Mouse (Mus musculus) Patski (cell line): ENCODE data around the gene Timp2. TPM values are rescaled to one million over a fixed set of nuclear protein-coding genes. Genes with fewer than 3 reads are reported as not detected.

Source experiments
- ATAC-seq: fragments of 100-300 bp; one replicate; pipeline ENCODE4 v1.8.0; 2021
- CTCF ChIA-PET: fragments of 350-600 bp; sonication (Branson Sonifier 250); formaldehyde crosslinking; loops from one replicate; lab custom pipeline; 2022; ENCODE audit warnings: inconsistent platforms; lab: Charles Lee
- POLR2A ChIA-PET: fragments of 350-600 bp; sonication (Branson Sonifier 250); formaldehyde crosslinking; loops from one replicate; lab custom pipeline; 2022; ENCODE audit warnings: antibody characterized with exemption, inconsistent platforms; lab: Charles Lee
- DNase-seq: peaks from one replicate; pipeline ENCODE4 v3.0.0-alpha.2; 2011; ENCODE audit warnings: low read depth, low spot score
- H3K27me3 ChIP-seq: fragments of 371-371 bp; one replicate; pipeline ENCODE4 v1.5.1; 2021
- CTCF ChIP-seq: fragments of 100-300 bp; IDR thresholded peaks from one replicate; pipeline ENCODE4 v1.5.1; 2021
- in situ Hi-C: fragments of 300-500 bp; cut with MboI; formaldehyde crosslinking; loops from 3 replicates; pipeline ENCODE4 v1.11.1; 2018; ENCODE audit warnings: low pct_unique_long_range_greater_than_20kb, mixed read lengths
- polyA plus RNA-seq: library from polyadenylated mRNA; unstranded; gene quantifications from one replicate; pipeline ENCODE4 v1.2.3, GENCODE M21; 2021

Gene Timp2
- polyA plus RNA-seq, 1 experiment from 2014 or later = 459 TPM

DNA sequence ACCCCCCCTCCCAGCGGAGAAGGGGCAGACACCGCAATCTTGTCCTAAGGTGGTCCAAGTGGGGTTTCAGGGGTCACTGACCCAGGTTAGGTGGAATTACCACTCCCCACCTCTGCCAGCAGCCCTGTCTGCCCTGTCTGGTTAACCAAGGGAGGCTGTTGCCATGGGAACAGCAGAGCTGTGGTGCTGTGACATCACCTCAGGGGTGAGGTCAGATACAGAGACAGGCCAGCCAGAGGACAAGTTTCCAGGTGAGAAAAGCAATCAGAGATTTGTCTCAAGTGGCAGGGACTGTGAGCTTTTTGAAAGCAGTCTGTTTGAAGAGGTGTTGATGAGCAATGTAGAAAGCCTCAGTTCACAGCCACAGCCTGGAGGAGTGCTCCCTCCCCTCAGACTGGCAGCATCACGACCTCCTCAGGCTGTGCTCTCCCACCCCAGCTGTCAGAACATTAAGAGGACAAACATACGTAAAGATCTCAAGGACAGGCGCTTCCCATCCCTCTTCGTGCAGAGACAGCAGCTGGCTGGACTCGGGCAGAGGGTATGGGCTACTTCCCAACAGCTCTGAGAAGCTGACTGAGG, 13.0 kb downstream of the Timp2 start, which contains the start of gene Cep295nl:
TSS of gene Cep295nl (minus strand) at position 101 of the 582 bp plus-strand sequence.
- ATAC-seq (no peak), DNase-seq (no peak)
- in situ Hi-C loops = no loop called here
- no peaks in the 10 kb centered on the region for H3K27me3 ChIP-seq
- POLR2A ChIA-PET = interaction anchor here (0.6 to 1.3 kb wide), 3 partner anchors 9 to 17 kb away, joined by 3 read pairs; no protein-coding TSS in a partner anchor
- no peak for TF ChIP-seq CTCF
- CTCF ChIA-PET = interaction anchor here (1.0 to 1.1 kb wide), 3 partner anchors 11 to 101 kb away, joined by 3 to 4 read pairs (median 3); no protein-coding TSS in a partner anchor

DNA sequence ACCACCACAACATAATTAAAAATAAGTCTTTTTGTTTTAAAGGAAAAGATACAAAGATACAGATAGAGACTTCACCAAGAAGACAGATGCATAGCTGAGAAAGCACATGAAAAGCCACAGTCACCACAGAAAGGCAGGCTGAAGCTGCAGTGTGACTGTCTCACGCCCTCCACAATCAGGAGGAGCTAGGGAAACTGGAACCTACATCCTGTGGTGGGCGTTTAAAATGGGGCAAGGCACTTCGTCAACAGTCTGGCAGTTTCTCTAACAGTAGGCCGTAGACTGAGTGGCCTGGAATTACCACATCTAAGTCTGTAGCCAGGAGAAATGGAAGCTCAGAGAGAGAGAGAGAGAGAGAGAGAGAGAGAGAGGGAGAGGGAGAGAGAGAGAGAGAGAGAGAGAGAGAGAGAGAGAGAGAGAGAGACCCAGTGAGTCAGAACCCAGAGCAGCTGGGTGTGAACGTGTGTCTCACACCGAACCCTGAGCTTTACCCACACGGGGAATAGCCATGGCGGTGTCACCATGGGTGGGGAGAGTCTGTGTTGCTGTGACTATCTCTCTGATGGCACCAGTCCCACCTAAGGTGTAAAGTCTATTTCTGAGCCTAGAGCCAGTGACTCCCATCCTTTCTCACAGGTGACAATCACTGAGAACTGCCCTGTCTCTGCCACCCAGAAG, 17.9 kb downstream of the Timp2 start:
- no peak for ATAC-seq
- ChIA-PET CTCF (no interaction called here), POLR2A (interaction anchor here (0.6 to 1.7 kb wide), 3 partner anchors 13 to 17 kb away, joined by 3 to 5 read pairs (median 4); no protein-coding TSS in a partner anchor)
- TF ChIP-seq CTCF = no peak
- no peak for DNase-seq
- H3K27me3 ChIP-seq = no peaks in the 10 kb centered on the region
- in situ Hi-C loops = no loop called here

DNA sequence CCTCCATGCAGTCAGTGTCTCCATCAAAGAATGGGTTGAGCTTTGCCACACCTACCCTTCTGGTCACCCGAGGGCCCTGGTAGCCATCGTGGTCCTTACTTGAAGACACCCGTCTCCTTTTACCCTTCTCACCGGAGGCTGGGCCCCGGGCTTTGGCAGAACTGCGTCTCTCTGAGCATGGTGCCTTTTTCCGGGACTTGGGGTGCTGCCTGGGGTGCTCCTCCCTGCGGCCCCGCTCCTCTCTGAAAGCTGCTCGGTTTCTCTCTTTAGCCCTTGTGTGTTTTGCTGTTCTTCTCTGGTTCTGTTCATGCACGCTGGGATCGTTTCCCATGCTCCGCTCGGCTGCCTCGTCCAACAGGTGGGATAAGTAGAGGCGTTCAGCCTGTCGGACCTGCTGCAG, 22.1 kb downstream of the Timp2 start:
- in situ Hi-C loops = no loop called here
- ATAC-seq (no peak), DNase-seq (no peak)
- no peaks in the 10 kb centered on the region for H3K27me3 ChIP-seq
- ChIA-PET CTCF (no interaction called here), POLR2A (interaction anchor here (1.6 kb wide), 1 partner anchor 20 kb away, joined by 5 read pairs; no protein-coding TSS in a partner anchor)
- TF ChIP-seq CTCF = no peak

DNA sequence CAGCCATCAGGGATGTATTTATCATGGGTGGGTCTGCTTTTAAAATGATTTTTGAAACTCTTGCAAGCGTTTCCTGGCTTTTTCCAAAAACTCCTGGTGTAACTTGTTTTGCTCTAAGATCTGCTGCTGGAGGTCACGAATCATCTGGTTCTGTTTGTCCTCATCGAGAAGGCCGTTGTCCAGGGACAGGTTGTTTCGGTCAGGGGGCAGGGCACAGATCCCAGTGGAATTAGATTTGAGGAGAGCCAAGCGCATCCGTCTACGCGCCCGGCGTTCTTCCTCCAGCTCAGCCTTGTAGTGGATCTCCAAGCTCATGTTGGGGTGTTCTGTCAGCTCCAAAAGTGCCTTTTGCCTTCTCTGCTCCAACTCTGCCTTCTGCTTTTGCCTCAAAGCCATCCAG, 23.2 kb downstream of the Timp2 start:
- no peak for TF ChIP-seq CTCF
- POLR2A ChIA-PET = interaction anchor here (1.3 to 1.6 kb wide), 2 partner anchors 17 to 22 kb away, joined by 3 to 5 read pairs; no protein-coding TSS in a partner anchor
- no peak for DNase-seq

GRCm38 (mm10) chr11:118330777-118331176, 24.8 kb downstream of the Timp2 start:
- ATAC-seq (no peak), DNase-seq (no peak)
- in situ Hi-C loops = no loop called here
- TF ChIP-seq CTCF = no peak
- CTCF ChIA-PET = interaction anchor here (0.8 to 1.9 kb wide), 2 partner anchors 12 to 48 kb away, joined by 3 to 4 read pairs; no protein-coding TSS in a partner anchor
- POLR2A ChIA-PET = interaction anchor here (1.2 to 1.3 kb wide), 2 partner anchors 18 to 23 kb away, joined by 3 read pairs; no protein-coding TSS in a partner anchor
- no peaks in the 10 kb centered on the region for H3K27me3 ChIP-seq

More for the DNA sequence above, 23.2 kb downstream of the Timp2 start:
- CTCF ChIA-PET = interaction anchor here (1.3 to 1.9 kb wide), 2 partner anchors 11 to 14 kb away, joined by 3 to 4 read pairs; no protein-coding TSS in a partner anchor
- in situ Hi-C loops = no loop called here
- ATAC-seq = no peak
- no peaks in the 10 kb centered on the region for H3K27me3 ChIP-seq

DNA sequence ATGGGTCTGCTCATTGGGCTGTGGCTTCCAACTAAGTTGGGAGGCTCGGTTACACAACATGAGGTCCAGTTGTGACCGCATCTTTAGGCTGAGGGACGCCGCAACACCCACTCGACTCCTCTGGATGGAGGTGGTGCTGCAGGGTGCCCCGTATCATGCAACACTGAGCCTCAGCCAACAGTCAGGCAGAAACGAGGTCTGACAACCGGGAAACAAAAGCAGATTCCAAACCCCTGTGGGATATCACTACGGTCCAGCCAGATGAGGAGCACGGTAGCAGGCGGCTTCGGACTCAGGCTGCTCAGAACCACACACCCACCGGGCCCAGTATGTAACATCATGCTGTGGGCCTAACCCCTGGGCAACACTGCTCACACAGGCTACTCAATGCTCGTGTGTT, 25.2 kb downstream of the Timp2 start:
- in situ Hi-C loops = no loop called here
- TF ChIP-seq CTCF = no peak
- peak; percentile 33 for ATAC-seq

GRCm38 (mm10) chr11:118328947-118329346, 26.6 kb downstream of the Timp2 start:
- no peak for DNase-seq
- no peak for ATAC-seq
- H3K27me3 ChIP-seq = no peaks in the 10 kb centered on the region
- TF ChIP-seq CTCF = no peak
- CTCF ChIA-PET = no interaction called here
- POLR2A ChIA-PET = interaction anchor here (2.4 kb wide), 1 partner anchor 25 kb away, joined by 8 read pairs; no protein-coding TSS in a partner anchor
- in situ Hi-C loops = no loop called here

More for the DNA sequence above, 25.2 kb downstream of the Timp2 start:
- ChIA-PET CTCF (no interaction called here), POLR2A (interaction anchor here (1.2 kb wide), 1 partner anchor 23 kb away, joined by 3 read pairs; no protein-coding TSS in a partner anchor)
- no peak for DNase-seq
- H3K27me3 ChIP-seq = no peaks in the 10 kb centered on the region

DNA sequence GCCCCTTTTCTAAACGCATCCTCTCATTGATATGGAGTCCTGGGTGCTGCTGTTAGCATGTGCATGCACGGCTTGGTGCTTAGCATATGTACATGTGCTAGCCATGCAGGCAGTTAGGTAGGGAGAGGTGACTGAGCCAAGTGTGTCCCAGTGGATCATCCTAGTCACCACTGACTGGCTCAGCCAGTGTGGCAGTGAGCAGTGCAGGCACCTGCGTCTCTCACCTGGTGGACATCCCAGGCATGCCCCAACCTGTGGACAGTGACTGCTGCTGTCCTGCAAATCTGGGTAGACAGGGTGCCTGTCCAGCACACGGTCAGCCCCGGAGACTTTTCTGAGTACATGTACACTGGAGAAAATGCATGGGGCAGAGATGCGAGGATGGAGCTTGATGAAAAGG, 27.0 kb downstream of the Timp2 start:
- POLR2A ChIA-PET = interaction anchor here (2.4 kb wide), 1 partner anchor 25 kb away, joined by 8 read pairs; no protein-coding TSS in a partner anchor
- no peaks in the 10 kb centered on the region for H3K27me3 ChIP-seq
- TF ChIP-seq CTCF = no peak
- ATAC-seq (no peak), DNase-seq (no peak)
- CTCF ChIA-PET = no interaction called here
- in situ Hi-C loops = no loop called here

DNA sequence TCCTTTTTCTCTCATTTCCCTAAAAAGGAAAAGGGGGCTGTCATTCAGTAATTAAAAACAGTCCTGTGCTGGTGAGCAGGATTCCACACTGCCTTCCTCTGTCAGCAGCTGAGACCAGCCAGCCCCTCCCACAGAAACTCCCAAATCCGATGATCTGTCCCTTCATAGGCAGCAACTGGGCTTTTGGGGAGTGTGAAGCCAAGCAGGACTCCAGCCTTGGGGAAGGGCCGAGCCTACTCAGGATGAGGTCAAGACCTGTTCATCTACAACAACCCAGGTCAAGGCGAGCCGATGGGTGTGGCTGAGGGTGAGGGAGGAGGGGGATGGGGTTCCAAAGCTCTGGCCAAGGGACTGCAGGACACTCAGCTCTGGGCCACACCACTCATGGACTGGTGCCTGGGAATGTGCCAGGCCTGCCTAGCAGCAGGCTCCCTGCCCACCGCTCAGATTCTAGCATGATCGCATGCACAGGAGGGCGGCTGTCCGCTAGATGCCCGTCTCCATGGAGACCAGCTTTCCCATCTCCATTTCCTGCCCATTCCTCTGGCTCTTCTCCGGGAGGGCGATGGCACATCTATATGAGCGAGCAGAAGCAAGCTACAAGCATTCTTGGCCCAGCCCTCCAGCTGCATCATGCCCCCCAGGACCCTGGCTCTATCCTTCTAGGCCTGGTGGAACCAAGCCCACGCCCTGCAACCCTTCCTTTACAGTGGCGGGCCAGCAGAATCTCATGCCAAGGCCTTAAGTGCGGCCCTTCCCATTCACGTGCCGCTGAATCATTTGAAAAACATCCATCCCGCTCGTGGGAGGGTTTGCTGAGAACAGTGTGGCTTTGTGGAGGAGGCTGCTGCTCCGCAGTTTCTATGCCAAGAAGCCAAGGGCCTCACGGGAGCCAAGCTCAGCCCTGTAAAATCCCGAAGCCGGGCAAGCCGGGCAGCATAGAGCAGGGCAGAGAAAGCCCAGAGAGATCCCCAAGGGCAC, 28.3 kb downstream of the Timp2 start:
- POLR2A ChIA-PET = interaction anchor here (0.7 to 2.4 kb wide), 3 partner anchors 27 to 92 kb away, joined by 3 to 8 read pairs (median 3); no protein-coding TSS in a partner anchor
- no peak for TF ChIP-seq CTCF
- CTCF ChIA-PET = no interaction called here
- no peaks in the 10 kb centered on the region for H3K27me3 ChIP-seq
- in situ Hi-C loops = no loop called here
- peak; percentile 69 for DNase-seq
- peak; percentile 49 for ATAC-seq

DNA sequence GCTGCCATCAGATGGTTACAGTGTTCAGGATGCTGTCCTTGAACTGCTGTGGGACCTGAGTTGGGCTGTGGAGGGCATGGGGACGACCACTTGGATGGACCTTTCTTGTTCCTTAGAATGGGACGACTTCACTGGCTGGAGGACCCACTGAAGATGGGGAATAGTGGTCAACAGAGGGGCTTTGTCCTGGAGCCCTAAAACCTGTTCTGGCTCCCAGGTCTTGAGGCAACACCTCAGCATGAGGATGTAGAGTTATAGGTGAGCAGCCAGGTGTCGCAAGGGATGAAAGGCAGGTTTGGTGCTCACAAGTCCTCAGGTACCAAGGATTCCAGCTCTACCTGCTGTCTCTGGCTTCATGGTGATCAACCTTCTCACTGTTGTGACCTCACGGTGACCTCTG, 29.0 kb downstream of the Timp2 start:
- no peak for TF ChIP-seq CTCF
- H3K27me3 ChIP-seq = no peaks in the 10 kb centered on the region
- ChIA-PET POLR2A (interaction anchor here (0.7 kb wide), 1 partner anchor 93 kb away, joined by 3 read pairs; no protein-coding TSS in a partner anchor), CTCF (interaction anchor here (1.7 kb wide), 1 partner anchor 10 kb away, joined by 4 read pairs; no protein-coding TSS in a partner anchor)
- DNase-seq (no peak), ATAC-seq (no peak)
- in situ Hi-C loops = no loop called here
